Mouse (Mus musculus) T-helper 2 cell (primary cell): Measurements from ENCODE around the gene Cct2.
"Not testable (repeated sequence)": the region's sequence is repeated elsewhere in the genome, so short reads cannot be mapped to it uniquely, and the experiment has no call there.

Source experiments
- in situ Hi-C: fragments of 300-600 bp; cut with MboI, MseI; formaldehyde crosslinking; loops from one replicate; pipeline ENCODE4 v1.15.1; 2025; ENCODE audit warnings: high pct_unique_total_duplicates

Gene Cct2

GRCm38 (mm10) chr10:117055668-117056067, 7.9 kb downstream of the Cct2 start:
- in situ Hi-C loops, result no loop called here

DNA sequence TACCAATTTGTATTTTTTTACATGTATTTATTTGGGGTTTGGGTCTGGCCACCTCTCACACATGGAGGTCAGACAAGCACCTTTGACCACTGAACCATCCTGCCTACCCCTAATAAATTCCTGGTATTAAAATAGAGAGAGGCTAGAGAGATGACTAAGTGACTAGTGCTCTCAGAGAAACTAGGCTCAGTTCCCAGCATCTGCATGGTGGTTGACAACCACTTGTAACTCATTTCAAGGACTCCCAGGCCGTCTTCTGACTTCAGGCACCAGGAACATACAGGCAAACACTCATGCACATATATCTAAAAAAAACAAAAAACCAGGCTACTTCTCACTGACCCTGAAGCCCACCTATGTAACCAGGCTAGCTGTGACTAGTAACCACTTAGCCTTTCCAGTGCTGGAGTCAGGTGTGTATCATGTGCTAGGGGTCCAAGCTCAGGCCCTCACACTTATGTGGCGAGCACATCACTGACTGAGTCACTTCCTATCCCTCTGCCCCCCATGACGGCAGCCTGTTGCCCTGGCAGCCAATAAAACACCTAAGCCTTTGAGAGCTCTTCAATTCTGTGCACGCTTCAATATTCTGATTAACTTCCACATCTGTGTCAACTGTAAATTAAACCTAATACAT, 13.5 kb downstream of the Cct2 start:
- in situ Hi-C loops, result no loop called here

GRCm38 (mm10) chr10:117049253-117049652, 14.4 kb downstream of the Cct2 start:
- in situ Hi-C loops, result no loop called here

DNA sequence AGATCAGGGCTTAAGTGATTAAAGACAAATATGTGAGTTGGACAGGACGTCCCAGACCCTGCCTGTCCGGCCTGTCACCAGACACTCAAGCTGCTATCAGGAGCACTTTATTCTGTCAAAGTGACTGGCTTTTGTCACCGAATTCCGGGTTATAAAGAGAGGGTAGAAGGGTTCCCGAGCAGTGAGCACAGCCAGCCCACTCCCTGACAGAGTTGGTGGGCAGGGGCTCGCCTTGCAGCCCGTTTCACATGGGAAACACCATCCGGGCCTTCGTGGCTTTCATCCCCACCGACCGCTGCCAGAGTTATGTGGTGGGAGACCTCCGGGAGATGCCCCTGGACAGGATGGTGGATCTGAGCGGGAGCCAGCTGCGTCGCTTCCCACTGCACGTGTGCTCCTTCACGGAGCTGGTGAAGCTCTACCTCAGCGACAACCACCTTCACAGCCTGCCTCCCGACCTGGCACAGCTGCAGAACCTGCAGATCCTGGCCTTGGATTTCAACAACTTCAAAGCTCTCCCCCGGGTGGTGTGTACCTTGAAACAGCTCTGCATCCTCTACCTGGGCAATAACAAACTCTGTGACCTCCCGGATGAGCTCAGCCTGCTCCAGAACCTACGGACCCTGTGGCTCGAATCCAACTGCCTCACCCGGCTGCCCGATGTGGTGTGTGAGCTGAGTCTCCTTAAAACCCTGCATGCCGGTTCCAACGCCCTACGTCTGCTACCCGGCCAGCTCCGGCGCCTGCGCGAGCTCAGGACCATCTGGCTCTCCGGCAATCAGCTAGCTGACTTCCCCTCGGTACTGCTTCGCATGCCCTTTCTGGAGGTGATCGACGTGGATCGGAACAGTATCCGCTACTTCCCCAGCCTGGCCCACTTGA, 18.2 kb downstream of the Cct2 start, which contains the start of gene Lrrc10:
Gene Lrrc10 (plus strand): TSS at position 167 of the 882 bp plus-strand sequence.
- in situ Hi-C loops, result no loop called here

GRCm38 (mm10) chr10:117043497-117044166, 20.0 kb downstream of the Cct2 start:
- in situ Hi-C loops, result not testable (repeated sequence)

DNA sequence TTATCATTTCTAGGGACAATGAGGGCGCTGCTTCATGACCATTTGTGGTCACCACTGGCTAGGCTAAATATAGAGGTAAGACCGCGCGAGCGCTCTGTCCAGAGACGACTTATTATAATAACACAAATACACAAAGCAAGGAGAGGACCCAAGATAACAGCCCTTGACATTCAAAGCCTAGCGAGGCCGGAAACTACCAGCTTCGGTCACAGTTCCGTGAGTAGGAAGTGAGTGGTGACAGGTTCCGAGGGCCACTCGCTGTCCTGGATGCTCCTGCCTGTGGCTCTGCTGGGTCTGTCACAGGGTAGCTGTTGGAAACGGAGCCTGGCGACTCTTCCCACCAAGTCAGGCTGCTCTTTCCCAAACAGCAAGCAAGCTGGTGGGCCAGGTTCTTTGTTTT, 21.3 kb downstream of the Cct2 start:
- in situ Hi-C loops, result no loop called here

DNA sequence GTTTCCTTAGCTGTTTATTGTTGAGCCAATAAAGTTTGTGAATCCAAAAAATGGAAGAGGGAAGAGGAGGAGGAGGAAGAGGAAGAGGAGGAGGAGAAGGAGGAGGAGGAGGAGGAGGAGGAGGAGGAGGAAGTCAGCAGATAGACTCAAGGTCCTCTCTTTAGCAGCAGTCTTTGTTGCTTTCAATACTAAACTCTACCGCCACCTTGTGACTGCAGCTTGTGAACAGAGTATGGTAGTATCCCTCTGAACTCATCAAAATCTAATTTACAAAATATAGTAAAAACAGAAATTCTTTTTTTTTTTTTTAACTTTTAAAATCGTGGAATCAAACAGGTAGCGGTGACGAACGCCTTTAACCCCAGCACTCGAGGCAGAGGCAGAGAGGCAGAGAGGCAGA, 23.3 kb downstream of the Cct2 start:
- in situ Hi-C loops, result no loop called here

- in situ Hi-C loops, result no loop called here
Observed at GRCm38 (mm10) chr10:117033785-117034184, 29.8 kb downstream of the Cct2 start.

- in situ Hi-C loops, result no loop called here
Observed at GRCm38 (mm10) chr10:117031160-117031559, 32.5 kb downstream of the Cct2 start.

DNA sequence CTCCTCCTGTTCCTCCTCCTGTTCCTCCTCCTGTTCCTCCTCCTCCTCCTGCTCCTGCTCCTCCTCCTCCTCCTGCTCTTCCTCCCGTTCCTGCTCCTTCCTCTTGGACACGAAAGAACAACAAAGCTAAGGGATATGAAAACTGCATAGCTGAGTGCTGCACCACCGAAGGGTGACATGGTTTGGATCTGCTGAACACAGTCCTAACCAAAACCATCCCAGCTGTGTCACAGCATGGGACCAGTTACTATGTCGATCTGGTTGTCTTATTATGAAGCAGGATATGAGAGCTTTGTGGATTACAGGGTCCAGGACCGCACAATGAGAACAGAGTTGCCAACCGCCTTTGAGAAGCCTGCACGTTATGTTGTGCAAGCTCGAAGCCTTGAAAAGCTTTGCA, 37.4 kb downstream of the Cct2 start:
- in situ Hi-C loops, result no loop called here

GRCm38 (mm10) chr10:117025776-117026175, 37.8 kb downstream of the Cct2 start:
- in situ Hi-C loops, result not testable (repeated sequence)

GRCm38 (mm10) chr10:117023693-117024092, 39.9 kb downstream of the Cct2 start:
- in situ Hi-C loops, result no loop called here

DNA sequence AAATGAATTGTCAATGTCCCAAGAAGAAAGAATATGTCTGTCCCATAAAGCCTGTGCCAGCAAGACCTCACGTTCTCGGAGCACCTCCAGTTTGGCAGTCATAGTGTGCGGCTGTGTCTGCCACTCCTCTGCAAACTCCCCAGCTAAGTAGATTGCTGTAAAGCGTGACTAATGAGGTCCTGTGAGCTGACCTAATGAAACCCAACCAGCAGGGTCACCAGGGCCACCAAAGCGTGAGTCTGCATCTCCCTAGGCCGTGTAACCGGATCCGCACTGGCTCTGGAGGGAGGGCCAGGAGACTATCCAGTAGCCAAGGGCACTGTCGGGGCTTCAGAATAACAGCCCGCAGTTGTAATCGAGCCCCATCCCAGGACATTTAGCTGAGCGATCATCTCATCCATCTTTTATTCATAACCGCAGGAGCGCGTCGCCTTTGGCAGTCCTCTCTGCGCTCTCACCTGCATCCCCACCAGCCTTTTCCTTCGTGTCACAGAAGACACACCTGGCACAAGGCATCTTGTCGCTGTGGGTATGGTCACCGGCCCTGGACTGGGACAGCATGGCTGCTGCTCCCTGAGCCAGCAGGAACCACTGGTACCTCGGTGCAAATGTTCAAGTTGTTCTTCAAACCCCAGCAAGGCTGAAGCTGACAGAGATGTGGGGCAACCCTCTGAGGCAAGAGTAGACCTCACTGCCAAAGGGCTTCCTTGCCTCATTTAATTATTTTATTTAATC, 42.4 kb downstream of the Cct2 start:
- in situ Hi-C loops, result no loop called here

DNA sequence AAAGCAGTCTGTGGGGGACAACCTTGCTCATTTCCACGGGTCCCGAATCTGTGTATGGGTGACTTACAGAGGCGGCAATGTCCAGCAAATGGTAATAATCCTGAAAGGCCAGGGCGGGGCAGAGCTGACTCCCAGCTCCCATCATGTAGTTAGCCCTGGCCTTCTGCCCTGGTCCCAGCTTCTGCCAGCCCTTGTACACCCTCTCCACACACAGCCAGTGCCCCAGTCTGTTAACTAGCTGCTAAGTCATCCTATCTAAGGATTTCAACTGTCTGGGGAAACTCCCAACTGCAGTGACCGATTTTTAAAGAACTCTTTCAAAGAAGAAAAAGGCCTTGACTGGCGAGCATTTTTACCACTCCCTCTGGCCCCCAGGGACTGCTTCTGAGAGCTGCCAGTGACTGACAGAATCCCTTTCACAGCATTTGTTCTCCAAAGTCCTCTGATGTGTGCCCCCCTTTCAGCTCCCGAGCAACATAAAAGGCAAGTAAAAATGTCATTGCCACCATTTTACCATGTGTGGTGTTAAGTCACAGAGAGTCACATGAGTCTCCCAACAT, 45.3 kb downstream of the Cct2 start:
- in situ Hi-C loops, result no loop called here

- in situ Hi-C loops, result no loop called here
Observed at GRCm38 (mm10) chr10:117014565-117014964, 49.0 kb downstream of the Cct2 start.

DNA sequence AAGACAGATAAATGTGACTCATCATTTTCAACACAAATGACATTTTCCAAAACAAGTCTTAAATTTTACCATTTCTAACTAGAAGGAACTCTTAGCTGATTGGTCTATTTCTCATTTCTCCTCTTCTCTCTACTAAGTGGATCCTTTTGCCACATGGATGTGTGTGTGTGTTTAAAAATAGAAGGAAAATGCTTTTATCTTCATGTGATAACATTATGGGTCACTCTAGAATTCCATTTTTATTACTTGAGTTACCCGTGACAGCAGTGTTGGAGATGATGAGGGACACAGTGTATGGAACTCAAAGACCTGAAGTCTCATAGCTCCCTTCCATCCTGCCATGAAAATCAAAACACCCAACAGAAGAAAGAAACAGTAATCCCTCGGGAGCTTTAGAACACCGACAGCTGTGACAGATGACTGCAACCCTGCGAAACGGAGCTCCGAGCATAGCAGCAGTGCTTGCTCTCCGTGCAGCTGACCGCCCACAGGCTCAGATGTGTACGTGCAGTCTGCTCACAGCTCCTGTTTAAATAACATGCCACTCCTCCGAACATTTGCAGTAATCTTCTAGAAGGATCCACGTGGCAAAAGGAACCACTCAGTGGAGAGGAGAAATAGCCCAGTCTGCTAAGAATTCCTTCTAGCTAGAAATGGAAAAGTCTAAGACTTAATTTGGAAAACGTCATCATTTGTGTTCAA, 49.8 kb downstream of the Cct2 start:
- in situ Hi-C loops, result no loop called here

DNA sequence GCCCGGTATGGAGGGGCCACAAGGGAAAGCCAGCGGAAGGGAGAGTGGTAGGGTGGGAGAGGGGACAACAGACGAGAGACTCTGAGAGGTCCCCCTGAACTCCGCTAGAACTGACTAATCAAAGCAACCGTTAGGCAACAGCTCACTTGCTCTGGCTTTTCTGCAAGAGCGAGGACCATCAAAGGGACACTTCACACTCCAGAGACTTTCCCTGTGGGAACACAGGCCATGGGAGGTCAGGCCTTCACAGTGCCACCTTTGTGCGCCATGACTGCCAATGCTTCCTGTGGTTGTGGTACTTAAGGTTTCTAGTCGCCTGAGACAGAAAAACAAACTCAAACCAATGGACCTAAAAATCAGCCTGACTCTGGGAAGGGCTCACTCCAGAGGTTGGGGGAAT, 52.6 kb downstream of the Cct2 start:
- in situ Hi-C loops, result no loop called here

- in situ Hi-C loops, result loop anchor here (10.0 kb wide), 2 partner anchors 555 to 615 kb away; no protein-coding TSS in a partner anchor
Observed at GRCm38 (mm10) chr10:117009691-117010090, 53.9 kb downstream of the Cct2 start.

DNA sequence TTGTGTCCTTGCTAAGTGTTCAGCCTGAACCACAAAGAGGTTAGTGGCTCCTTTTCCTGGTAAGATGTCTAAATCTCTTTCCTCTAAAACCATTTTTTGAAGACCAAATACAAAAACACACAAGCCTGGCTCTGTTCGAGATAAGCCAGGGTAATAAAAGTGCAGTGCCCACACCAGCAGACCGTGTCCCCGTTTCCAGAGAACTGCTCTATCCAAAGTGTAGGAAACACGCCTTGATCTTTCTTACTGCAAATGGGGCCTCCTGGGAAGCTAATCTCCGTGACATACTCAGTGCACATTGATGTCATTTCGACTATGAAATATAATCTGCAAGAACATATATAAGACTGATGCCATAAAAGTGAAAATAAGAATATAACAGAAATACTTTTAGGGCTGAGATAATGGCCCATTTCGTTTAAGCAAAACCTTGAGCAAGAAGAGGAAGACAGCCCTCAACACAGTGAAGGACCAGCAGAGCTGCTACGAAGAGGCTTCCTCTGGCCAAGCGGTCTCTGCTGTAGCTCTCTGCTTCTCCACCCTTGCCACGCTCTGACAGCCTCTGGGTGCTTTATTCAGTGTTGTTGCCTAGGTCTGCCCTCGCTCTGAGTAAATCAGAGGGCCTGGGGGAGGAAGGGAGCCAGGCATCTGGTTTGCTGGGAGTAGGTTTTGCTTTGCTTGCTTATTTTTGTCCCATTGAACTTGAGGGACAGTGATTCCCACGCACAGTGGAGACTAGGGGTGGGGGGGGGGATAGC, 57.7 kb downstream of the Cct2 start:
- in situ Hi-C loops, result loop anchor here (10.0 kb wide), 2 partner anchors 559 to 611 kb away; no protein-coding TSS in a partner anchor

GRCm38 (mm10) chr10:117004695-117005094, 58.9 kb downstream of the Cct2 start:
- in situ Hi-C loops, result loop anchor here (10.0 kb wide), 2 partner anchors 560 to 610 kb away; no protein-coding TSS in a partner anchor
